Mouse (Mus musculus) MEL (cell line): Measurements from ENCODE around the gene Pycr2. TPM values are rescaled to one million over a fixed set of nuclear protein-coding genes. Genes with fewer than 3 reads are reported as not detected.

ENCODE experiments used
- DNase-seq: peaks from one replicate; pipeline ENCODE4 v3.0.0; 2011; ENCODE audit warnings: low read depth, low spot score
- H3K27ac ChIP-seq: 2 replicates; pipeline ENCODE4 v1.5.1; 2012; ENCODE audit warnings: low read depth, mild to moderate bottlenecking, control low read depth, low read length, moderate library complexity; ENCODE audit not compliant: control insufficient read depth
- H3K27me3 ChIP-seq, 2 experiments: fragments of 150-350 bp in 1 of 2; sonication (generic) in 1 of 2; 2 replicates each; pipeline ENCODE4 v1.6.1; 2012; ENCODE audit warnings: low read length in 2 of 2, mild to moderate bottlenecking in 2 of 2, improper control_type of control experiment in 1 of 2, moderate library complexity in 1 of 2; ENCODE audit not compliant: insufficient read depth in 2 of 2, control insufficient read depth in 1 of 2
- H3K36me3 ChIP-seq, 2 experiments: 2 replicates each; pipeline ENCODE4 v1.6.1; 2012 to 2014; ENCODE audit warnings: low read length in 2 of 2, improper control_type of control experiment in 1 of 2, inconsistent platforms in 1 of 2, mild to moderate bottlenecking in 1 of 2; ENCODE audit not compliant: insufficient read depth in 2 of 2, control insufficient read depth in 1 of 2
- H3K4me1 ChIP-seq, 2 experiments: fragments of 150-350 bp in 1 of 2; sonication (generic) in 1 of 2; 2 replicates each; pipeline ENCODE4 v1.6.1; 2012; ENCODE audit warnings: low read length in 2 of 2, improper control_type of control experiment in 1 of 2, mild to moderate bottlenecking in 1 of 2; ENCODE audit not compliant: insufficient read depth in 2 of 2, control insufficient read depth in 1 of 2
- H3K4me3 ChIP-seq, 2 experiments: fragments of 150-350 bp in 1 of 2; sonication (generic) in 1 of 2; 2 replicates each; pipeline ENCODE4 v1.5.1; 2012; ENCODE audit warnings: low read depth in 2 of 2, low read length in 2 of 2, mild to moderate bottlenecking in 2 of 2, moderate library complexity in 2 of 2, control low read depth in 1 of 2, improper control_type of control experiment in 1 of 2; ENCODE audit not compliant: control insufficient read depth in 1 of 2, insufficient read depth in 1 of 2
- H3K79me2 ChIP-seq: 2 replicates; pipeline ENCODE4 v1.6.1; 2012; ENCODE audit warnings: mild to moderate bottlenecking, low read length, moderate library complexity; ENCODE audit not compliant: control insufficient read depth, poor library complexity, insufficient read depth
- H3K9ac ChIP-seq: 2 replicates; pipeline ENCODE4 v1.6.1; 2012; ENCODE audit warnings: low read depth, mild to moderate bottlenecking, control low read depth, low read length, moderate library complexity; ENCODE audit not compliant: control insufficient read depth, poor library complexity, severe bottlenecking
- H3K9me3 ChIP-seq: fragments of 150-350 bp; sonication (generic); replicated peaks from 2 replicates; pipeline ENCODE4 v1.6.1; 2012; ENCODE audit warnings: mild to moderate bottlenecking, low read length, improper control_type of control experiment, moderate library complexity; ENCODE audit not compliant: insufficient read depth
- BHLHE40 ChIP-seq: IDR thresholded peaks from 2 replicates; pipeline ENCODE4 v1.6.1; 2012; ENCODE audit warnings: low read depth, mild to moderate bottlenecking, inconsistent platforms, low read length, improper control_type of control experiment, borderline replicate concordance
- CHD1 ChIP-seq: IDR thresholded peaks from 2 replicates; pipeline ENCODE4 v1.6.1; 2012; ENCODE audit warnings: low read depth, mild to moderate bottlenecking, inconsistent platforms, low read length, improper control_type of control experiment
- CHD2 ChIP-seq: IDR thresholded peaks from 2 replicates; pipeline ENCODE4 v1.6.1; 2011; ENCODE audit warnings: low read length, improper control_type of control experiment
- ELF1 ChIP-seq: IDR thresholded peaks from 2 replicates; pipeline ENCODE4 v1.6.1; 2014; ENCODE audit warnings: low read depth, mild to moderate bottlenecking, inconsistent platforms, low read length, improper control_type of control experiment, moderate library complexity
- EP300 ChIP-seq, 2 experiments: IDR thresholded peaks; 2 replicates each; pipeline ENCODE4 v1.6.1; 2011; ENCODE audit warnings: improper control_type of control experiment in 2 of 2, low read length in 2 of 2, low read depth in 1 of 2, mild to moderate bottlenecking in 1 of 2
- ETS1 ChIP-seq: IDR thresholded peaks from 2 replicates; pipeline ENCODE4 v1.6.1; 2012; ENCODE audit warnings: low read depth, mild to moderate bottlenecking, inconsistent platforms, low read length, improper control_type of control experiment, moderate library complexity
- GATA1 ChIP-seq: IDR thresholded peaks from 2 replicates; pipeline ENCODE4 v1.6.1; 2011; ENCODE audit warnings: low read depth, low read length, improper control_type of control experiment
- JUND ChIP-seq: IDR thresholded peaks from 2 replicates; pipeline ENCODE4 v1.6.1; 2011; ENCODE audit warnings: low read depth, mild to moderate bottlenecking, improper control_type of control experiment, low read length
- MAZ ChIP-seq: IDR thresholded peaks from 2 replicates; pipeline ENCODE4 v1.6.1; 2012; ENCODE audit warnings: low read depth, mild to moderate bottlenecking, inconsistent platforms, low read length, improper control_type of control experiment
- MXI1 ChIP-seq: IDR thresholded peaks from 2 replicates; pipeline ENCODE4 v1.6.1; 2011; ENCODE audit warnings: mild to moderate bottlenecking, low read depth, low read length, improper control_type of control experiment
- MYB ChIP-seq: IDR thresholded peaks from 2 replicates; pipeline ENCODE4 v1.6.1; 2011; ENCODE audit warnings: mild to moderate bottlenecking, low read depth, low read length, improper control_type of control experiment
- NELFE ChIP-seq: IDR thresholded peaks from 2 replicates; pipeline ENCODE4 v1.6.1; 2011; ENCODE audit warnings: low read depth, low read length, improper control_type of control experiment
- NRF1 ChIP-seq: IDR thresholded peaks from 2 replicates; pipeline ENCODE4 v1.6.1; 2014; ENCODE audit warnings: low read depth, mild to moderate bottlenecking, inconsistent platforms, low read length, improper control_type of control experiment, moderate library complexity; ENCODE audit not compliant: poor library complexity, insufficient read depth, severe bottlenecking
- POLR2A ChIP-seq, 2 experiments: IDR thresholded peaks; 2 replicates each; pipeline ENCODE4 v1.6.1; 2011 to 2012; ENCODE audit warnings: low read length in 2 of 2, mild to moderate bottlenecking in 2 of 2, control low read depth in 1 of 2, improper control_type of control experiment in 1 of 2, low read depth in 1 of 2, moderate library complexity in 1 of 2; ENCODE audit not compliant: control insufficient read depth in 1 of 2, insufficient read depth in 1 of 2, poor library complexity in 1 of 2
- SIN3A ChIP-seq: IDR thresholded peaks from 2 replicates; pipeline ENCODE4 v1.6.1; 2012; ENCODE audit warnings: low read length, improper control_type of control experiment, inconsistent platforms
- SMC3 ChIP-seq: IDR thresholded peaks from 2 replicates; pipeline ENCODE4 v1.6.1; 2011; ENCODE audit warnings: low read depth, low read length, improper control_type of control experiment
- TBP ChIP-seq: IDR thresholded peaks from 2 replicates; pipeline ENCODE4 v1.8.0; 2011; ENCODE audit warnings: low read depth, low read length, improper control_type of control experiment
- TCF12 ChIP-seq: IDR thresholded peaks from 2 replicates; pipeline ENCODE4 v1.6.1; 2014; ENCODE audit warnings: low read depth, mild to moderate bottlenecking, inconsistent platforms, low read length, improper control_type of control experiment, moderate library complexity
- USF1 ChIP-seq: IDR thresholded peaks from 2 replicates; pipeline ENCODE4 v1.6.1; 2014; ENCODE audit warnings: low read depth, mild to moderate bottlenecking, inconsistent platforms, low read length, improper control_type of control experiment, moderate library complexity
- USF2 ChIP-seq, 2 experiments: IDR thresholded peaks; 2 replicates each; pipeline ENCODE4 v1.6.1; 2011 to 2012; ENCODE audit warnings: improper control_type of control experiment in 2 of 2, low read length in 2 of 2, borderline replicate concordance in 1 of 2, inconsistent platforms in 1 of 2, low read depth in 1 of 2, mild to moderate bottlenecking in 1 of 2; ENCODE audit not compliant: insufficient read depth in 1 of 2
- ZNF384 ChIP-seq: IDR thresholded peaks from 2 replicates; pipeline ENCODE4 v1.6.1; 2012; ENCODE audit warnings: low read depth, mild to moderate bottlenecking, inconsistent platforms, low read length, improper control_type of control experiment
- polyA plus RNA-seq, 2 experiments: library from polyadenylated mRNA; stranded (reverse) in 1 of 2; unstranded in 1 of 2; fragments of >175 nt in 1 of 2; fragments of >200 nt in 1 of 2; gene quantifications; 2 replicates each; pipeline versions ENCODE4 v1.2.1 to v1.2.4; 2012; ENCODE audit warnings: low replicate concordance in 2 of 2, low read depth in 1 of 2; ENCODE audit not compliant: insufficient read length in 2 of 2, insufficient read depth in 1 of 2, missing spikeins in 1 of 2
- total RNA-seq: library from RNA; depleted of rRNA; stranded (reverse); fragments of 300-350 nt; gene quantifications from 2 replicates; pipeline ENCODE4 v1.2.3, GENCODE M21; 2012

Gene Pycr2
- total and polyA plus RNA-seq, 3 experiments = 125 to 183 TPM; not detected in 1

DNA sequence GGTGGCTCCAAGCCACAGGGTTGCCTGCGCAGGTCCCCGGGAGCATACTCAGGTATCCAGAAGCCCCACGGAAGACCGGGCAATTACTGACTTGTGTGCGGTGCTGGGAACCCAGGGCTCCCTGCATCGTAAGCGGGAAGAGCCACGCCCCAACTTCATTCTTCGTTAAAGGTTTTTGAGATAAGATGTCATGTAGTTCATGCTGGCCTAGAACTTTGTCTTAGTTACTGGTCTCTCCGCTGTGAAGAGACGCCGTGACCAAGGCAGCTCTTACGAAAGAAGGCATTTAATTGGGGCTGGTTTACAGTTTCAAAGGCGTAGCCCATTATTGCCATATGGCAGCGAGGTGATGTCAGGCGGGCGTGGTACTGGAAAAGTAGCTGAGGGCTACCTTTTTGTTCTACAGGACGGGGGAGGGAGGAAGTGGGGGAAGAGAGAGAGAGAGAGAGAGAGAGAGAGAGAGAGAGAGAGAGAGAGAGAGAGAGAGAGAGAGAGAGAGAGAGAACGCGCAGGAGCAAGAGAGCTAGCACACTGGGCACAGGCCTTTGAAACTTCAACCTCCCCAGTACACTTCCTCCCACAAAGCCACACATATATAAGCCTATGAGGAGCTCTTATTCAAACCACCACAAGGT is 7.7 kb downstream of the Pycr2 start:
- Histone ChIP-seq H3K9ac (peak overlapping the region; percentile 59), H3K4me1 (peaks cover 5 to 18% of the 10 kb centered on the region in 2 experiments), H3K27ac (peak overlapping the region; percentile 80), H3K27me3 (no peaks in the 10 kb centered on the region)
- no peak for TF ChIP-seq ELF1
- TF ChIP-seq MAZ = no peak
- TF ChIP-seq NELFE = peak; percentile 53
- TF ChIP-seq CHD1 = no peak
- peak; percentile 15; the same call in 1 of the 2 replicates for TF ChIP-seq TCF12
- TF ChIP-seq USF1 = no peak
- no peak for TF ChIP-seq SMC3
- TF ChIP-seq ETS1 = peak; percentile 79; the same call in 1 of the 2 replicates
- peak; percentile 52; the same call in 1 of the 2 replicates for TF ChIP-seq TBP
- peak in 1 of 2 experiments; percentile 34; a peak in 1 of 4 replicates for TF ChIP-seq EP300 (IDR thresholded peaks at IDR 0.05; ENCODE audit: low read depth in 1 of 2, low read length in 2 of 2)
- TF ChIP-seq CHD2 = no peak
- peak; percentile 57; the same call in 1 of the 2 replicates for TF ChIP-seq MXI1
- peak in 1 of 2 experiments; percentile 48; a peak in 1 of 4 replicates for TF ChIP-seq POLR2A (IDR thresholded peaks at IDR 0.05; ENCODE audit: control insufficient read depth in 1 of 2, insufficient read depth in 1 of 2, low read depth in 1 of 2, low read length in 2 of 2, poor library complexity in 1 of 2)
- TF ChIP-seq SIN3A = peak; percentile 74
- peak; percentile 99 for TF ChIP-seq JUND
- no peak for TF ChIP-seq ZNF384
- peak; percentile 33; the same call in 1 of the 2 replicates for TF ChIP-seq NRF1
- TF ChIP-seq GATA1 = peak; percentile 42
- TF ChIP-seq BHLHE40 = no peak
- TF ChIP-seq, all 39 proteins: peak for 11
- Histone ChIP-seq H3K9me3 (no peaks in the 10 kb centered on the region), H3K79me2 (peaks cover under 1% of the 10 kb centered on the region; the same call in 1 of the 2 replicates), H3K4me3 (peak overlapping the region; percentile 34 to 49), H3K36me3 (peaks cover 0 to 7% of the 10 kb centered on the region in 2 experiments; a peak in 2 of 4 replicates)
- peak; percentile 84 for DNase-seq

DNA sequence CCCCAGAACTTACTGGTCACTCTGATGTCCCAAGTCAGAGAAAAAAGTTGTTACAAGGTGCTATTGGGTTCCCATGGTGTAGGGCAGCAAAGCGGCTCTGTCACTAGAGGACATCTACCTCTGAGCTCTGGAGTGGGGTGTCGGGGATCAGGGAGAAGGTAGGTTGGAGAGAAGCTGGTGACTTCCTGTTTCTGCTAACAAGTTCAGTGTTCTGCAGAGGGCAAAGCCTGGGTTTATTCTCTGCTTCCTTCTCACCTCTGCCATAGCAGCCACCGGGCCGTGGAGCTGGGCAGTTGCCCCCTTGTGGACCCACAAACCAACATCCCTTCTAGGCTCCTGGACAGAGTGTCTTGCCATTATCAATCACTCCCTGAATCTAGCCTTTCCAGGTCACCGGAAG is 8.7 kb downstream of the Pycr2 start:
- no peaks in the 10 kb centered on the region for H3K27me3 ChIP-seq
- peak; percentile 60 for DNase-seq
- H3K36me3 ChIP-seq = peaks cover 0 to 7% of the 10 kb centered on the region in 2 experiments; a peak in 2 of 4 replicates
- peaks cover 5 to 21% of the 10 kb centered on the region in 2 experiments for H3K4me1 ChIP-seq
- TF ChIP-seq CHD1 = no peak
- no peak for TF ChIP-seq MYB
- no peak for TF ChIP-seq TCF12
- TF ChIP-seq USF2 (IDR thresholded peaks at IDR 0.05; ENCODE audit: borderline replicate concordance in 1 of 2, insufficient read depth in 1 of 2, low read depth in 1 of 2, low read length in 2 of 2) = no peak
- peak overlapping the region; percentile 59 for H3K9ac ChIP-seq
- peak overlapping the region; percentile 80 for H3K27ac ChIP-seq
- H3K79me2 ChIP-seq = no peaks in the 10 kb centered on the region
- no peaks in the 10 kb centered on the region for H3K9me3 ChIP-seq
- H3K4me3 ChIP-seq = peak overlapping the region in 1 of 2 experiments; percentile 34; a peak in 1 of 4 replicates
